Mouse (Mus musculus) cerebellum, adult 2 months (tissue): ENCODE measurements at regions not wholly inside any gene's neighbourhood (a gene's known extent, or its start where the extent isn't known, plus 50 kb on each side); places are given as distances from the start of the nearest gene placed in this dataset.

ENCODE experiments used
- CTCF ChIP-seq: fragments of 200-500 bp; IDR thresholded peaks from 2 replicates; pipeline ENCODE4 v1.5.1; 2011; ENCODE audit warnings: low read depth, mild to moderate bottlenecking, control low read depth, low read length, moderate library complexity, borderline replicate concordance; ENCODE audit not compliant: insufficient read depth
- POLR2A ChIP-seq: fragments of 200-500 bp; IDR thresholded peaks from 2 replicates; pipeline ENCODE4 v1.6.1; 2011; ENCODE audit warnings: low read length, control low read depth, borderline replicate concordance; ENCODE audit not compliant: insufficient read depth

- TF ChIP-seq CTCF (no peak), POLR2A (no peak)
Observed at GRCm38 (mm10) chr14:90488301-90488700, 2017.1 kb upstream of the Pcdh20 start.
